8 mouse cellular contexts compared by ENCODE assay signal in genomic region chr7:100325482-100325881, GRCm38 (mm10). TPM values are rescaled to one million over a fixed set of nuclear protein-coding genes. Genes with fewer than 3 reads are reported as not detected.
DNase-seq lines count a peak whose midpoint lies in the region; ATAC-seq and TF ChIP-seq lines count a peak whose summit lies in the region.

No protein-coding gene starts in this region.

- no peaks in the 10 kb centered on the region for H3K4me1 ChIP-seq in heart, postnatal 0 days (ENCODE audit: control insufficient read depth, insufficient read depth)

- no peak overlapping the region for H3K9ac ChIP-seq in heart, postnatal 0 days (replicated peaks; ENCODE audit: low read depth, low read length)

- DNase-seq in heart, postnatal 0 days (ENCODE audit: low spot score) = no peak
- no peak for DNase-seq in heart, adult 8-10 months (ENCODE audit: low spot score)
- DNase-seq in urinary bladder, postnatal 25 days (ENCODE audit: low spot score) = peak; percentile 60
- DNase-seq in urinary bladder, postnatal 10 days (ENCODE audit: low spot score) = no peak
- DNase-seq in cerebellum, postnatal 14 days = peak; percentile 75 to 83
- peak; percentile 24 to 66 for DNase-seq in kidney, postnatal 36 days

- no peak for ATAC-seq in heart, postnatal 0 days (ENCODE audit: insufficient read depth, low read depth)
- ATAC-seq in megakaryocyte progenitor cell, adult 5-6 weeks (replicated peaks; ENCODE audit: poor library complexity) = 0 out of 2 replicates have a peak, but pooled peaks have one; percentile 48
- no peak for ATAC-seq in inflammation-experienced regulatory T-cells, adult 6 months

- no peak overlapping the region for H3K4me2 ChIP-seq in heart, postnatal 0 days (ENCODE audit: low read depth, low read length)

- TF ChIP-seq EP300 in heart, postnatal 0 days (IDR thresholded peaks at IDR 0.05; ENCODE audit: low read depth) = no peak

- peak; percentile 79 for TF ChIP-seq CTCF in heart, postnatal 0 days (IDR thresholded peaks at IDR 0.05; ENCODE audit: low read depth)

- 73% methylated on average over 6 of the region's 6 CpGs for WGBS in heart, postnatal 0 days

- peaks cover 39% of the 10 kb centered on the region for H3K36me3 ChIP-seq in heart, postnatal 0 days (replicated peaks; ENCODE audit: control insufficient read depth, insufficient read depth, low read length)

- no peaks in the 10 kb centered on the region for H3K9me3 ChIP-seq in heart, postnatal 0 days (replicated peaks; ENCODE audit: control insufficient read depth, low read length)

- H3K27me3 ChIP-seq in heart, postnatal 0 days (ENCODE audit: control insufficient read depth, insufficient read depth, low read length) = no peaks in the 10 kb centered on the region

- H3K4me3 ChIP-seq in heart, postnatal 0 days (ENCODE audit: low read depth, low read length) = no peak overlapping the region

- no peak overlapping the region for H3K27ac ChIP-seq in heart, postnatal 0 days (ENCODE audit: low read depth)

RNA-seq across cellular contexts. Expression of gene P4ha3, which starts 40.2 kb away (rescaled TPM):
- total RNA-seq in heart, postnatal 0 days (2014; rRNA removed; ENCODE audit: low replicate concordance) = 5.5 and 10.4 TPM in 2 replicates
- polyA plus RNA-seq in heart, postnatal 0 days (2015; fragmentation: Nextera tagmentation; extraction: Ambion mirVana) = 1.8 and 2.4 TPM in 2 replicates
- total RNA-seq in heart, adult 8-10 months (2022) = under 1 TPM in 3 of 4 experiments, not detected in 1; 0.12 to 0.29 (median 0.16) TPM
- 0.22 TPM in 1 of 2 replicates, not detected in the other for total RNA-seq in megakaryocyte progenitor cell, adult 5-6 weeks (2015)
- not detected in 2 replicates for total RNA-seq in megakaryocyte progenitor cell, adult 5-6 weeks (2017)
- polyA plus RNA-seq in inflammation-experienced regulatory T-cells, adult 6 months (2017; shearing (Covaris generic)) = under 1 TPM in 1 of 3 experiments, not detected in 2; 0.26 TPM

RNA-seq across cellular contexts. Expression of gene C2cd3, which starts 46.6 kb away (rescaled TPM):
- 6.3 and 29.8 TPM in 2 replicates for total RNA-seq in heart, postnatal 0 days (2014; rRNA removed; ENCODE audit: low replicate concordance)
- 5.5 and 6.0 TPM in 2 replicates for polyA plus RNA-seq in heart, postnatal 0 days (2015; fragmentation: Nextera tagmentation; extraction: Ambion mirVana)
- 1 to 10 TPM; 7.5 to 9.7 (median 8.5) TPM for total RNA-seq in heart, adult 8-10 months (2022)
- 64.0 and 65.5 TPM in 2 replicates for total RNA-seq in megakaryocyte progenitor cell, adult 5-6 weeks (2015)
- total RNA-seq in megakaryocyte progenitor cell, adult 5-6 weeks (2017) = 23.0 and 26.6 TPM in 2 replicates
- polyA plus RNA-seq in inflammation-experienced regulatory T-cells, adult 6 months (2017; shearing (Covaris generic)) = 10 to 100 TPM; 32.1 to 38.2 (median 36.9) TPM

RNA-seq across cellular contexts. Expression of gene Ppme1, which starts 46.6 kb away (rescaled TPM):
- 80.3 and 90.4 TPM in 2 replicates for total RNA-seq in heart, postnatal 0 days (2014; rRNA removed; ENCODE audit: low replicate concordance)
- polyA plus RNA-seq in heart, postnatal 0 days (2015; fragmentation: Nextera tagmentation; extraction: Ambion mirVana) = 44.6 and 48.7 TPM in 2 replicates
- 10 to 100 TPM; 36.0 to 38.6 (median 36.9) TPM for total RNA-seq in heart, adult 8-10 months (2022)
- total RNA-seq in megakaryocyte progenitor cell, adult 5-6 weeks (2015) = 13.5 and 17.6 TPM in 2 replicates
- total RNA-seq in megakaryocyte progenitor cell, adult 5-6 weeks (2017) = 39.5 and 43.5 TPM in 2 replicates
- polyA plus RNA-seq in inflammation-experienced regulatory T-cells, adult 6 months (2017; shearing (Covaris generic)) = 10 to 100 TPM; 19.5 to 23.9 (median 22.9) TPM

Comparison
In these comparisons a context has a peak if more than half of its experiments do, and no peak if none do; other contexts are left out.
1. DNase-seq: peak in urinary bladder, postnatal 25 days (single experiment), cerebellum, postnatal 14 days (2 of 2) and kidney, postnatal 36 days (2 of 2); none in heart, postnatal 0 days (single experiment), heart, adult 8-10 months (single experiment) and urinary bladder, postnatal 10 days (single experiment).